Mouse (Mus musculus) bone marrow, adult 2 months (tissue): Measurements from ENCODE around the gene Pgm1. TPM values are rescaled to one million over a fixed set of nuclear protein-coding genes. Genes with fewer than 3 reads are reported as not detected.

Experiments used
- H3K27ac ChIP-seq: fragments of 200-500 bp; 2 replicates; pipeline ENCODE4 v1.5.1; 2012; ENCODE audit warnings: low read depth, mild to moderate bottlenecking, control low read depth, inconsistent platforms, low read length; ENCODE audit not compliant: control insufficient read depth, poor library complexity, insufficient read depth
- H3K4me1 ChIP-seq: fragments of 200-500 bp; 2 replicates; pipeline ENCODE4 v1.6.1; 2011; ENCODE audit warnings: low read length; ENCODE audit not compliant: control insufficient read depth, insufficient read depth
- H3K4me3 ChIP-seq: fragments of 200-500 bp; replicated peaks from 2 replicates; pipeline ENCODE3; 2011; ENCODE audit warnings: mild to moderate bottlenecking, low read depth, low read length, control low read depth; ENCODE audit not compliant: control insufficient read depth
- CTCF ChIP-seq: fragments of 200-500 bp; IDR thresholded peaks from 2 replicates; pipeline ENCODE4 v1.5.1; 2011; ENCODE audit warnings: low read length, control low read depth; ENCODE audit not compliant: control insufficient read depth, insufficient read depth
- POLR2A ChIP-seq: fragments of 200-500 bp; IDR thresholded peaks from 2 replicates; pipeline ENCODE4 v1.6.1; 2011; ENCODE audit warnings: low read depth, mild to moderate bottlenecking, control low read depth, low read length, borderline replicate concordance; ENCODE audit not compliant: control insufficient read depth
- WGBS: fragments of 180-500 bp; shearing (Covaris S2); methylation state at CpG from one replicate; pipeline ENCODE4 v1.1.7; 2018; 5-methylcytosine and 5-hydroxymethylcytosine counted together
- polyA plus RNA-seq: library from polyadenylated mRNA; stranded (reverse); fragments of >200 nt; gene quantifications from 2 replicates; pipeline ENCODE4 v1.2.4, GENCODE M21; 2011; ENCODE audit warnings: low replicate concordance; ENCODE audit not compliant: missing spikeins, insufficient read depth, insufficient read length

The Pgm1 gene
- polyA plus RNA-seq, 1 experiment, result 9.3 TPM

DNA sequence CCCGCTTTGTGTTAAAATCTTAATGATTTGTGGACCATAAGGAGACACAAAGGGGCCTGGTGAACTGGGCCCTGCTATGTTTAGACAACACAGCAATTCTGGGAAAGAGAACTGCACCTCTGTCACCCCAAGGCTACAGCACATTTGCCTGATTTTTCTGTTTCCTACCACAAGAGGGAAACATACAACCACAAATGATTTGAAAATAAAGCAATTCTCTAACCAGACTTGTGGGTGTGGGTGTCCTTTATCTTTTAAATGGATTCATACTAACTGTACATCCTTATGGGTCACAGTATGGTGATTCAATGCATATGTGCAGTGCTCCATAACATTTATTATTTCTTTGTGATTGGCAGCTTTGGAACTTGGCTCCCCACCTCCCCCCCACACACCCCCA, 18.0 kb downstream of the Pgm1 start:
- Histone ChIP-seq H3K27ac (no peak overlapping the region), H3K4me3 (no peak overlapping the region), H3K4me1 (no peaks in the 10 kb centered on the region; the same call in 1 of the 2 replicates)
- 82% methylated on average over 1 of the region's 1 CpGs for WGBS
- TF ChIP-seq POLR2A (no peak), CTCF (no peak)

DNA sequence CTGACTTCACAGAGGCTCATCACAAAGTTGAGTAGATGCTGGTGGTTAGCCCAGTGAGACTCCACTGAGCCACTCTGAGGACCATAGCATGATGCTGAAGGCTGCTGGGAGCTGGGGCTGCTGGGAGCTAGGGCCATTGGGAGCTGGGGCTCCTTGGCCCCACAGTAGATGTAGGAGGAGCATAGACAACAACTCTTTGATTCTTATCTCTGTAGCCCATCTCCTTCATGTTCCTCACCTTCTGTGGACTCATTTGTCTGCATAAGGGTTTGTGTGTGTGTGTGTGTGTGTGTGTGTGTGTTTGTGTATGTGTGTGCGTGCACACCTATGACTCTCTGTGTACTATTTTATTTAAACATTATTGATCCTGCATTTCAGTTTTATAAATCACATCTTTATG, 18.7 kb downstream of the Pgm1 start:
- no peak overlapping the region for H3K4me3 ChIP-seq
- no peak overlapping the region for H3K27ac ChIP-seq
- no peaks in the 10 kb centered on the region; the same call in 1 of the 2 replicates for H3K4me1 ChIP-seq
- TF ChIP-seq POLR2A (no peak), CTCF (no peak)
- WGBS, result 91% methylated on average over 1 of the region's 1 CpGs

DNA sequence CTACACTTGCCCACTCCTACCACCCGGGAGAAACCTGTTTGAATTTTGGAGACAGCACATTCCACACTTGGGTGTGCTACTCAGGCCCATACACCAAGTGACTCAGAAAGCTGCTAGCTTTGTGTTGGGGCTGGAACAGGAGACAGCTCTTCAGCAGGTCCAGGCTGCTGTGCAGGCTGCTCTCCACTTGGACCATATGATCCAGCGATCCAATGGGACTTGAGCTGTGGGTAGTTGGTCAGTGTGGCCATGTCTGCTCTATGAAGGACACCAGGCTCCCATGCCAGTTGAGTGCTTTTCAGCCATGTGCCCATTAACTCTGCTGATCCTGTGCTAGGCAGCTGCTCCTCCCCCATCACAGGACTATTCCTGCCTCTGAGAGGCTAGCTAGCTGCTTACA, 24.7 kb downstream of the Pgm1 start:
- TF ChIP-seq CTCF, result no peak
- H3K4me1 ChIP-seq, result no peaks in the 10 kb centered on the region
- no peak overlapping the region for H3K27ac ChIP-seq
- 74% methylated on average over 2 of the region's 2 CpGs for WGBS
- H3K4me3 ChIP-seq, result no peak overlapping the region

DNA sequence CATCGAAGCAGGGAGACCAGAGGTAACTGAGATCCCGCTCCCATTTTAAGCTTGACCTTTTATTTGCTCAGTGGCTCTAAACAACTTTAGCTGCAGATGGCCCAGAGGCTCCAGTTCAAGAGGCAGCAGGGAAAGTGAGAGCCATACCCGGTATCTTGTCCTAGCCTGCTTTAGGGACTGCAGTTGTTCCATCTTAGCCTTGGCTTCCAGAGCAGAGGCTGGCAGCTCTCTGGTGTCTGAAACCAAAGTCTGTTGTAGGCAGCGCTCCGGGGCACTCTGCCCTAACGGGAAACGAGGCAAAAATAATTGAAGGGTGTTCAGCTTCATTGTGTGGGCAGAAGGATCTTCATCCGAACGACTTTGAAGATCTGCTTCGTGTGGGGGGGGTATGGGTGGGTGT, 26.2 kb downstream of the Pgm1 start:
- Histone ChIP-seq H3K27ac (no peak overlapping the region), H3K4me3 (no peak overlapping the region), H3K4me1 (no peaks in the 10 kb centered on the region)
- WGBS, result 85% methylated on average over 10 of the region's 10 CpGs
- no peak for TF ChIP-seq POLR2A
- TF ChIP-seq CTCF, result no peak

DNA sequence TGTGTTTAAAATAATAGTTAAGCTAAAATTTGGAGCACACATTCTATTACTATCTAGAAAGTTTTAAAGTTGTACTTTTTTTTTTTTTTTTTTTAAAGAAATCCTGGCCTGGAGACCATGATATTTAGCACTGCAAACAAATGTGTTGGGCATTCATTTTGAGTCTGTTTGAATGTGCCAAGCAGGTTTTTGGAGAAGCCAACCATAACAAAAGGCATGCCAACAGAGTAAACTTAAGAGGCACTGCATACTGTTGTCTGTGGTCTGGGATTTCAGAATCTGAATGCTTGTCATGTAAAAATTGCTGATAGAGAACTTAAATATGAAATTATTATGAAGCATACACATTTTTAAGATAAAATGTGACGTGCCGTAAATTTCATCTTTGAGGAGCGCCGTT, 28.0 kb downstream of the Pgm1 start:
- no peak for TF ChIP-seq POLR2A
- TF ChIP-seq CTCF, result no peak
- H3K4me1 ChIP-seq, result no peaks in the 10 kb centered on the region
- no peak overlapping the region for H3K27ac ChIP-seq
- 91% methylated on average over 4 of the region's 4 CpGs for WGBS
- H3K4me3 ChIP-seq, result no peak overlapping the region

DNA sequence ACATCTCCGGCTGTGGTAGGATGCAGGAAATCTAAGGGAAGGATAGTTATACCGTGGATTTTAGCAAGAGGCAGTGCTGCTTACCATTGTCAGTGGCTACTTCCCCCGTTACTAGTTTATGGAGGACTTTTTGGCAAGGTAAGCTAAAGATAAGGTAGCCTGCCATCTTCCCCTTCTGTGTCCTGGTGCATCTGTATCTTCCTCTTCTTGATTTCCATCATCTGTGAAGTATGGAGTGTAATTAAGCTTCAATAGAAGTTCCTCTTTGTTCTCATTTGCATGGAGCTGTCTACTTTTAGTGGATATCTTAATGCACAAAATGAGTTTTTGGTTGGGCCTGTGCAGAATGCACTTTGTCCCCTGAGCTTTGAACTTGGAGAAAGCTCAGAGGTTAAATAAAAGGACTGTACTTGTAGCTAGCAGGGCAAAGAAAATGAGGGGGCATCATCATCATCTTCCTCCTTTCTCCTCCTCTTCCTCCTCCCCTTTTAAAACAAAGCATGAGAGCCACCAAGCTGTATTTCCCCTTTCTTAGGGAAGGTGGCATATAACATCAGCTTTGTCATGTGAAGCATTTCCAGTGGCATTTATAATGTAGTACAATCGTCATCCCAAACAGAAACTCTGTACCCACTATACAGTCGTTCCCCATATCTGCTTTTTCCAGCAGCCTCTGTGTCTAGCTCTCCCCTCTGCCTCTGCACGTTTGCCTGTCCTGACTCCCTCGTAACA, 29.0 kb downstream of the Pgm1 start:
- H3K4me3 ChIP-seq, result no peak overlapping the region
- H3K27ac ChIP-seq, result no peak overlapping the region
- H3K4me1 ChIP-seq, result no peaks in the 10 kb centered on the region
- WGBS, result 44% methylated on average over 7 of the region's 7 CpGs
- TF ChIP-seq CTCF (no peak), POLR2A (no peak)

DNA sequence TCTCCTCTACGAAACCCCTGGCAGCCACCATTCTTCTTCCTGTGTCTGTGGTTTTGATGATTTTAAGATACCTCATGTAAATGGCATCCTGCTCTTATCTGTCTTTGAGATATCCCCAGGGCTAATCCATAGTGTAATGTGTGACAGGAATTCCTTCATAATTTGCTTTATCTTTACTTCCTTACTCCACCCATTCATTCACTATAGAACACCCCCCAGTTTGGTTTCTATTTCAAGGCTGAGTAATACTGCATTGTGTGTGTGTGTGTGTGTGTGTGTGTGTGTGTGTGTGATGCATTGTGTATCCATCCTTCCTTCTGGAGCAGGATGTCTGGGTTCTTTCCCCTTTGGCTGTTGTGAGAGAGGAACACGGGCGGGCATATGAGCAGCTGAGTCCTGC, 30.1 kb downstream of the Pgm1 start:
- TF ChIP-seq POLR2A (no peak), CTCF (no peak)
- Histone ChIP-seq H3K4me3 (no peak overlapping the region), H3K4me1 (no peaks in the 10 kb centered on the region), H3K27ac (no peak overlapping the region)
- 77% methylated on average over 3 of the region's 3 CpGs for WGBS

DNA sequence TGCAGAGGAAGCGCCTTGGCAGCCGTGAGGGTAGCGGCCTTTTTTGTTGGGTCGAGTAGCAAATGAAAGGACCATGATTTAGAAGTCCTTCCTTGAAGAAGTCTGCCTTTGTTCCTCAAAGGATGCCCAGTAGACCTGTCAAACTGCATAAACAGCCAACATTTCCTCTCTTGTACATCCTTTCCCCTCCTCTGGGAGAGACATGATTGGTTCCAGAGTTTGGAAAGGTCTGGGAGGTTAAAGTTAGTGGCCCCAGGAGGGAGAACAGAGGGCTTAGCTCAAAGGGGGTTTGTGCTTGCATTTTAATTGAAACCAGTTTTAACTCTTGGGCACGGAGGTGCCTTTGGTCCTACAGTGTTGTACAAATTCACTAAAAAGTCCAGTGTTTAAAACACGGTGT, 37.3 kb downstream of the Pgm1 start:
- Histone ChIP-seq H3K4me3 (no peak overlapping the region), H3K27ac (no peak overlapping the region), H3K4me1 (no peaks in the 10 kb centered on the region)
- WGBS, result 84% methylated on average over 6 of the region's 6 CpGs
- TF ChIP-seq POLR2A, result no peak
- no peak for TF ChIP-seq CTCF

DNA sequence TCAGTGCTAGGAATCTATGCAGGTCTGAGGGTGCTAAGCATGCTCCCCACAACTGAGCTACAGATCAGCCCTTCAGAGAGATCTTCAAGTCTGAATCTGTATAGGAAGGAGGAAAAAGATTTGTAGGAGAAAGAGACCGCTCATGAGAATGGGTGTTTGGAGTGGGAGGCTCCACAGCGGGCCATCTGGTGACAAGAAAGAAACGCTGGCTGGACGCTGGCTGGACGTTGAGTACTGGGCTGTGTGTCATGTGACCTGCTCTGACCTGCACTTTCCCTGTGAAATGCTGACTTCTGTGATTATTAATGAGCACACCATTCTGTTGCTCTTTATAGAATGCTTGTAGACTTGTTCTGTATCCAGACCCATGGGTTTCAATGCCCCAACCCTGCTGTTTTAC, 40.1 kb downstream of the Pgm1 start:
- no peak for TF ChIP-seq POLR2A
- TF ChIP-seq CTCF, result no peak
- H3K27ac ChIP-seq, result no peak overlapping the region
- WGBS, result 88% methylated on average over 5 of the region's 5 CpGs
- H3K4me1 ChIP-seq, result no peaks in the 10 kb centered on the region
- no peak overlapping the region for H3K4me3 ChIP-seq
